ENCODE assay signal across 28 mouse cellular contexts in the genomic region with DNA sequence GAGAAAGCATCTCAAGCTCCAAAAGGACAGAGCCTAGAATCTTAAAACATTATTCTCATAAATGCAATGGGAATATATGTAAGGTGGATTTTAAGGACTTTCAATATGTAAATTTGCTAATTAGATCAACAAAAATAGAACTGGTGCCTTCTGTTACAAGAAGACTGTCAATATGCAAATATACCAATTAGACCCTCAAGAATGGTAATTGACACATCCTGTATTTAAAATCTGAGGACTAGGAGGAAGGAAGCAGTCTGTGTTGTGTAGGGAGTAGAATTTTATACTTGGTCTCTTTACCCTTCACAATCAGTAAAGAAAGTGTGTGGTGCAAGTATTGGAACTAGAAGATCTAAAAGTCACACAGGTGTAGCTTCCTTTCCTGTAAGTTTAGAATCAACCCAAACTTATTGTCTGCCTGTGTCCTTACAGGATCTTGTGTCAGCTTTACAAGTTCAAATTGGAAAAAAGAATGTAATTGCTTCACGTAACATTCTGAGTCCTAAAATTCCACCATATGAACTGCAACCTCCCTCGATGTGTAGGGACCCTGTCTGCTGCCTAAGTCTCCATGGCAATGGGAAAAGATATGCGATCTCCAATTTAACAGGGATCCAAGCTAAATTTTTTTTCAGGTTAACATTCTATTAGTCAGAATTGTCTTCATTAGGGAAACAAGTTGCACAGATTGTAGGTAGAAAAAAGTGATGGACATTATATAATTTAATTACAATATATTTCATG.
"Had no signal": no experiment of that assay in that cellular context is flagged by ENCODE, and none has a peak within 500 bp of the region (broad histone marks: within the 10 kb centered on the region; RNA-seq: fewer than 3 reads in every experiment).

No protein-coding gene starts in this region.

- H3K4me3 ChIP-seq: gastrocnemius, adult 2 months; heart, adult 2 months; heart, embryonic 13.5 days; heart, embryonic 15.5 days; hindbrain, embryonic 13.5 days; hindbrain, embryonic 15.5 days; kidney, embryonic 15.5 days; limb, embryonic 13.5 days; limb, embryonic 15.5 days; liver, embryonic 12.5 days had no signal

- H3K4me2 ChIP-seq: heart, embryonic 11.5 days; heart, embryonic 13.5 days; heart, embryonic 15.5 days; hindbrain, embryonic 13.5 days; hindbrain, embryonic 15.5 days; kidney, embryonic 15.5 days; limb, embryonic 13.5 days; limb, embryonic 15.5 days; liver, embryonic 12.5 days had no signal

- H3K27ac ChIP-seq: gastrocnemius, adult 2 months; heart, adult 2 months; heart, embryonic 13.5 days; heart, embryonic 15.5 days; hindbrain, embryonic 13.5 days; hindbrain, embryonic 15.5 days; hindbrain, postnatal 0 days; kidney, embryonic 15.5 days; kidney, postnatal 0 days; limb, embryonic 13.5 days; limb, embryonic 15.5 days; liver, embryonic 12.5 days; liver, embryonic 14.5 days had no signal

- ATAC-seq: hindbrain, postnatal 0 days; intestine, embryonic 16.5 days; liver, embryonic 12.5 days had no signal

- H3K4me1 ChIP-seq: heart, embryonic 13.5 days; heart, embryonic 15.5 days; hindbrain, embryonic 13.5 days; hindbrain, embryonic 15.5 days; kidney, embryonic 15.5 days; limb, embryonic 13.5 days; limb, embryonic 15.5 days; liver, embryonic 12.5 days had no signal

- H3K27me3 ChIP-seq: heart, embryonic 13.5 days; heart, embryonic 15.5 days; hindbrain, embryonic 13.5 days; hindbrain, embryonic 15.5 days; kidney, embryonic 15.5 days; limb, embryonic 13.5 days; limb, embryonic 15.5 days; liver, embryonic 12.5 days had no signal

- H3K9me3 ChIP-seq: heart, embryonic 13.5 days; heart, embryonic 15.5 days; hindbrain, embryonic 13.5 days; hindbrain, embryonic 15.5 days; kidney, embryonic 15.5 days; limb, embryonic 13.5 days; limb, embryonic 15.5 days; liver, embryonic 12.5 days had no signal

- DNase-seq: gastrocnemius, adult 2 months; gastrocnemius, postnatal 10 days; gastrocnemius, postnatal 25 days; heart, adult 11 months; heart, adult 2 months; heart, postnatal 14 days; heart, postnatal 36 days; kidney, adult 11 months; kidney, adult 2 months; kidney, adult 9 months; kidney, postnatal 14 days; kidney, postnatal 36 days; layer of hippocampus, adult 9-11 months; layer of hippocampus, postnatal 36 days; left cerebral cortex, postnatal 4 days had no signal

- H3K9ac ChIP-seq: heart, embryonic 13.5 days; heart, embryonic 15.5 days; hindbrain, embryonic 13.5 days; hindbrain, embryonic 15.5 days; kidney, embryonic 15.5 days; limb, embryonic 13.5 days; limb, embryonic 15.5 days; liver, embryonic 12.5 days; liver, embryonic 14.5 days had no signal

- H3K36me3 ChIP-seq: heart, embryonic 13.5 days; heart, embryonic 15.5 days; hindbrain, embryonic 13.5 days; hindbrain, embryonic 15.5 days; kidney, embryonic 15.5 days; limb, embryonic 13.5 days; limb, embryonic 15.5 days; liver, embryonic 12.5 days had no signal
